Mouse (Mus musculus) stomach, embryonic 14.5 days (tissue): ENCODE measurements around the gene Entpd3. TPM values are rescaled to one million over a fixed set of nuclear protein-coding genes. Genes with fewer than 3 reads are reported as not detected.

Experiments
- ATAC-seq: fragments of 200-750 bp; cut with Nextera tagmentation; 2 replicates; pipeline ENCODE4 v1.8.0; 2017; ENCODE audit warnings: low read depth, moderate TSS enrichment; ENCODE audit not compliant: insufficient number of reproducible peaks, insufficient read depth, low FRiP score
- H3K27ac ChIP-seq: fragments of 300-500 bp; sonication (generic); 2 replicates; pipeline ENCODE4 v1.5.1; 2014; ENCODE audit warnings: mild to moderate bottlenecking, low read length, moderate library complexity, mixed read lengths
- H3K27me3 ChIP-seq: fragments of 300-500 bp; sonication (generic); 2 replicates; pipeline ENCODE4 v1.6.1; 2014; ENCODE audit warnings: low read length, control low read depth, mixed read lengths; ENCODE audit not compliant: control insufficient read depth, insufficient read depth
- H3K36me3 ChIP-seq: fragments of 300-500 bp; sonication (generic); 2 replicates; pipeline ENCODE4 v1.6.1; 2014; ENCODE audit warnings: mild to moderate bottlenecking, control low read depth, low read length, moderate library complexity, mixed read lengths; ENCODE audit not compliant: control insufficient read depth, insufficient read depth
- H3K4me1 ChIP-seq: fragments of 300-500 bp; sonication (generic); 2 replicates; pipeline ENCODE4 v1.6.1; 2014; ENCODE audit warnings: low read length, control low read depth, mixed read lengths; ENCODE audit not compliant: control insufficient read depth, insufficient read depth
- H3K4me2 ChIP-seq: fragments of 300-500 bp; sonication (generic); replicated peaks from 2 replicates; pipeline ENCODE4 v1.6.1; 2014; ENCODE audit warnings: low read depth, low read length, control low read depth
- H3K4me3 ChIP-seq: fragments of 300-500 bp; sonication (generic); 2 replicates; pipeline ENCODE4 v1.5.1; 2014; ENCODE audit warnings: low read depth, low read length, control low read depth
- H3K9ac ChIP-seq: fragments of 300-500 bp; sonication (generic); replicated peaks from 2 replicates; pipeline ENCODE4 v1.6.1; 2014; ENCODE audit warnings: low read depth, mild to moderate bottlenecking, control low read depth, low read length, moderate library complexity, mixed read lengths
- H3K9me3 ChIP-seq: fragments of 300-500 bp; sonication (generic); 2 replicates; pipeline ENCODE4 v1.6.1; 2016; ENCODE audit warnings: low read depth, low read length, control low read depth; ENCODE audit not compliant: control insufficient read depth
- WGBS: fragments of 180-500 bp; shearing (Covaris S2); extraction: QIAGEN DNeasy Blood & Tissue Kit; methylation state at CpG from one replicate; pipeline ENCODE4 v1.1.7; 2014; 5-methylcytosine and 5-hydroxymethylcytosine counted together
- polyA plus RNA-seq: library from polyadenylated mRNA; unstranded; fragments of >200 nt; fragmentation: Nextera tagmentation; extraction: Ambion mirVana; gene quantifications from 2 replicates; pipeline ENCODE4 v1.2.1, GENCODE M21; 2014

The Entpd3 gene
- polyA plus RNA-seq, 1 experiment from 2014 or later: 6.3 TPM

DNA sequence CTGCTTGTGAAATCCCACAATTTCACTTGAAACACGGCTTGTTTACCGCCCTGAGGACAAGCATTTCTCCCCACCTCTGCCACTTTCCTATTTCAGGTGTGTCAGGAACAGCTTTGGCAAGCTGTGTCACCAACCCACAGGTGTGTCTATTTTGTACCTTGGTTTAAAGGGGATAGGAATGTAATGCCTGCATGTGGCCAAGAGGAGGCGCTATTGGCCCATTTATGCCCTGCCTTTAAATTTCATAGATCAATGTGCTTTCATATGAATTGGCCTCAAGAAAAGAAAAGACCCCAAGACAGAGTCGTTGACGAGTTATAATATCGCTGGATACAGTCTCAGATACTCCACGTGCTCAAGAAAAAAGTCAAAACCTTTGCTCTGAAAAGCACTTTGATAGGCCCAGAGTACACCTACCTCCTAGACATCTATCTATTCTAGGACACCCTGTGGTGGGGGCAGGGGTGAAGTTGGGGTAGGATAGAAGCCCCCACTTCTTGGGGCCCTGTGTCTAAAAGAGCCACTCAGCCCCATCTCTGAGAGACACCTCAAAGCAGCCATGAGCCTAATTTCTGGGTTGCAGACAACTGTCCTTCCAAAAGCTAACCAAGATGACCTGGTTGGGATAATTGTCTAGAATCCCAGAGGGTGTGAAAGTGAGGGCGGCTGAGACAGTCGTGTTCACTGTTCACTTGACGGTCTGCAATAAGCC, 38.3 kb upstream of the Entpd3 start:
- H3K36me3 ChIP-seq: no peaks in the 10 kb centered on the region
- no peak overlapping the region for H3K27ac ChIP-seq
- ATAC-seq: 0 out of 2 replicates have a peak, but pooled peaks have one; percentile 7
- WGBS: 37% methylated on average over 10 of the region's 10 CpGs
- 0 out of 2 replicates have a peak, but pooled peaks cover under 1% of the 10 kb centered on the region for H3K9me3 ChIP-seq
- no peaks in the 10 kb centered on the region for H3K4me1 ChIP-seq
- H3K4me3 ChIP-seq: no peak overlapping the region
- H3K4me2 ChIP-seq: no peak overlapping the region
- no peaks in the 10 kb centered on the region for H3K27me3 ChIP-seq
- H3K9ac ChIP-seq: no peak overlapping the region

DNA sequence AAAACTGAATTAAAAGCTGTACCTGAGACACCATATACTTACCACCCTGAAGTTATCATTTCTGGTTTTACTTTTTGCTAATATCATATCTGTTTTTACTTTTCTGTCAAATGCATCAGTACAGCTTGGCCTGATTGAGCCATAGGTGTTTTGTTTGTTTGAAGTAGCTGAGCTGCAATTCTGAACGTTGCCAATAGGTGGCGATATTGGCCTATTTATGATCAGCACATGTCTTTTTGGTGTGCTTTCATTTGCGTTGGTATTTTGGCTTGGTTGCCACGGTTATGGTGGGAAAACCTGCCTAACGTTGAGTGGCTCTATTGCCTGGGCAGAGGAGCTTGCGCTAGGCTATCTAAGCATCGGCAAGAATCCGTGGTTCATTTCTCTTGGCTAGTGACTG, 37.6 kb upstream of the Entpd3 start:
- no peak overlapping the region for H3K9ac ChIP-seq
- ATAC-seq: peak; percentile 29; the same call in 1 of the 2 replicates
- H3K4me3 ChIP-seq: no peak overlapping the region
- WGBS: 9% methylated on average over 8 of the region's 8 CpGs
- no peaks in the 10 kb centered on the region for H3K36me3 ChIP-seq
- H3K4me1 ChIP-seq: no peaks in the 10 kb centered on the region
- no peak overlapping the region for H3K4me2 ChIP-seq
- H3K27me3 ChIP-seq: no peaks in the 10 kb centered on the region
- 0 out of 2 replicates have a peak, but pooled peaks cover 6% of the 10 kb centered on the region for H3K9me3 ChIP-seq
- no peak overlapping the region for H3K27ac ChIP-seq

DNA sequence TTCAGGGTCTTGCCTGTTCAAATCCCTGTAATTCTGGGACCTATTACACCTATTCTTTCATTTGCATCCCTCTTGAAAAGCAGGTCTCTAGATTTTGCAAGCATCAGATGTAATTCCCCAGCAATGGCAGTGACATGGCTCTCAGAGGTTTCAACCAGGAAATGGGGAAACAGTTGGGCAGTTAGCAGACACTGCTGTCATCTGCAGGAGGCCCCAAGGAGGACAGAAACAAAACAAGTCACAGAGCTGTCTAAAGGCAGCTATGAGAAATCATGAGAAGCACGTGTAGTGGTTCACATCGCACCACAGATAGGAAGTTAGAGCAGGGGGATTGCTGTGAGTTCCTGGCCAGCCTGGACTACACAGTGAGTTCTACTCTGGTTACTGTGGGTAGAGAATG, 35.2 kb upstream of the Entpd3 start:
- Histone ChIP-seq H3K27ac (no peak overlapping the region), H3K36me3 (no peaks in the 10 kb centered on the region), H3K4me2 (no peak overlapping the region), H3K4me3 (no peak overlapping the region), H3K9me3 (0 out of 2 replicates have a peak, but pooled peaks cover 6% of the 10 kb centered on the region), H3K27me3 (no peaks in the 10 kb centered on the region), H3K4me1 (no peaks in the 10 kb centered on the region), H3K9ac (no peak overlapping the region)
- no peak for ATAC-seq
- 72% methylated on average over 2 of the region's 2 CpGs for WGBS

DNA sequence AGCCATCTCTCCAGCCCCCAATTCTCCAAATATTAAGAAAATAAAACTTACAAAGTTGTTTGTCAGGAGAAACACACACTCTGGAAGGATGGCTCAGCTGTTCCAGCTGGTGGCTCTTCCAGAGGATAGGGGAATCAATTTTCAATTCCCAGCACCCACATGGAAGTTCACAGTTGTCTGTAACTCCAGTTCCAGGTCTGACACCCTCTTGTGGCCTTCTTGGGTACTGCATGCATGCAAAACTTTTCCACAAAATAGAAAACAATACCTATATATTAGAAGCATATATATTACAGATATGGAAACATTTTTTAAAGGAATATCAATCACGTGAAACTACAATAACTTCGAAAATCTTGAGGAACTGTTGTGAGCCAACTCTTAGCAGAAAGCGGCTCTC, 27.8 kb upstream of the Entpd3 start:
- H3K36me3 ChIP-seq: no peaks in the 10 kb centered on the region
- 0 out of 2 replicates have a peak, but pooled peaks cover 1% of the 10 kb centered on the region for H3K9me3 ChIP-seq
- ATAC-seq: no peak
- no peak overlapping the region for H3K27ac ChIP-seq
- no peak overlapping the region for H3K4me3 ChIP-seq
- no peaks in the 10 kb centered on the region for H3K4me1 ChIP-seq
- H3K9ac ChIP-seq: no peak overlapping the region
- WGBS: 74% methylated on average over 3 of the region's 3 CpGs
- H3K27me3 ChIP-seq: no peaks in the 10 kb centered on the region
- H3K4me2 ChIP-seq: no peak overlapping the region

DNA sequence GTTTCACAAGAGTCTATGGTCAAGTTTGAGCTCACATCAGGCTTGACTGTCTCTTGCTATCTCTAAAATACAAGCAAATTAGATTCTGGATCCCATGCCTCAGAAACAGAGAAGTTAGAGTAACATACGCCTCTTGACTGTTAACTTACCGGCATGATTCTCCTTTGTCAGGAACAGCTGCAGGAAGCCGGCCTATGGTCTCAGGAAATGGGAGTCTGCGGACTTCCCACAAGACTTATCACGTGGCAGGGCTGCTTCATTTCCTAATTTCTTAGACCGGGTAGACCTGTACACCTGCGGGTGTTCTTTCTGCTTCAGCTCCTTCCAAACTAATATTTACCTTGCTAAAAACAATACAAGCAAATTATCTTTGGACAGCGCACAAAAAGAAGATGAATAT, 22.9 kb upstream of the Entpd3 start:
- Histone ChIP-seq H3K9me3 (no peaks in the 10 kb centered on the region), H3K27me3 (no peaks in the 10 kb centered on the region), H3K4me2 (no peak overlapping the region), H3K4me3 (no peak overlapping the region), H3K36me3 (no peaks in the 10 kb centered on the region), H3K27ac (no peak overlapping the region), H3K9ac (no peak overlapping the region), H3K4me1 (no peaks in the 10 kb centered on the region)
- no peak for ATAC-seq
- WGBS: 72% methylated on average over 8 of the region's 8 CpGs

GRCm38 (mm10) chr9:120518946-120519345, 20.7 kb upstream of the Entpd3 start:
- Histone ChIP-seq H3K4me2 (no peak overlapping the region), H3K4me3 (no peak overlapping the region), H3K36me3 (no peaks in the 10 kb centered on the region), H3K27ac (no peak overlapping the region), H3K4me1 (no peaks in the 10 kb centered on the region), H3K9me3 (no peaks in the 10 kb centered on the region), H3K27me3 (no peaks in the 10 kb centered on the region), H3K9ac (no peak overlapping the region)
- no peak for ATAC-seq
- 81% methylated on average over 3 of the region's 3 CpGs for WGBS

DNA sequence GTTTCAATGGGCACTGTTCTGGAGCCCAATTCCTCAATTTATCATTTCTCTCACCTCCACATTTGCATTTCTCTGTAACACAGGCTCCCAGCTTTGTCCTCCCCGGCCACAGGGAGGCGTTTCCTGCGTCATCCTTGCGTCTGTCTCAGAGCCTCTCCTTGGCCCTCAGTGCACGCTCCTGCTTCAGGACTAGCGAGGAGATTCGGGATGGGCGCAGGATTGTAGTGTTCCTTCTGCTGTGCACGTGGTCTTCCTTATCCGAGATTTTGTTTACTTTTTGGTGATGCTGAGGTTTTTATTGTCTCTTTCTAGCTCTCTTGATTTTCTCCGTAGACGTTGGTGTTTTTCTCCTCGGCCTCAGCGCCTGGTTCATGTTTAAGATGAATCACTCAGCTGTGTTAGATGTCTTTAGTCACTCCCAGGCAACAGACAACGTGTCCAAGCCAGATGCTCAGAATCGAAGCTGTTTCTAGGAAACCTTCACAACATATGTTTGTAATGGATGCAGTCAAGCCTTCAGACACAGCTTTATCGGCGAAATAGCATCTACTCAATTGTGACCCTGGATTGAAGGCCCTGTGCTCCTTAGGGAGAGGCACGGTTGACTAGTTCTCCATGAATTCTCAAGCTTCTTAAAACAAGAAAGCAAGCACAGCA, 20.0 kb upstream of the Entpd3 start:
- no peak for ATAC-seq
- H3K27me3 ChIP-seq: no peaks in the 10 kb centered on the region
- no peak overlapping the region for H3K9ac ChIP-seq
- no peaks in the 10 kb centered on the region for H3K36me3 ChIP-seq
- no peaks in the 10 kb centered on the region for H3K4me1 ChIP-seq
- no peaks in the 10 kb centered on the region for H3K9me3 ChIP-seq
- H3K27ac ChIP-seq: no peak overlapping the region
- WGBS: 46% methylated on average over 19 of the region's 19 CpGs
- no peak overlapping the region for H3K4me2 ChIP-seq
- no peak overlapping the region for H3K4me3 ChIP-seq

DNA sequence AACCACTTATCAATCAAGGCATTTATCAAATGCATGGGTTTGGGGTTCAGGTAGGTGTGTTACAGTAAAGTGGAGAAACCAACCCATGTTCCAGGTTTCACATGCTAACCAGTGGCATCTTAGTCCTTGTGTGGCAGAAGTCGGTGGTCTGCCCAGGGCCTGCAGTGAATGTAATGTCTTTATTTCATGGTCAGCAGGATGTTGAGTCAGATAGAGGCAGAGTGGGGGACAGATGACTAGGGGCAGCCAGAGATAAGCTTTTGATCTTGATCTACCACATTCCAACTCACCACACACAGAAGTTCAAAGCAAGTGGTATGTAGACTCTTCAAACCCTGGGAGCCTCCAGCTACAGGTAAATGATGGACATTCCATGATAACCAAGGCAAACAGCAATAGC, 18.5 kb upstream of the Entpd3 start:
- no peak overlapping the region for H3K4me3 ChIP-seq
- H3K4me2 ChIP-seq: no peak overlapping the region
- no peak overlapping the region for H3K9ac ChIP-seq
- H3K36me3 ChIP-seq: no peaks in the 10 kb centered on the region
- no peaks in the 10 kb centered on the region for H3K27me3 ChIP-seq
- 68% methylated on average over 1 of the region's 1 CpGs for WGBS
- H3K9me3 ChIP-seq: no peaks in the 10 kb centered on the region
- no peak overlapping the region for H3K27ac ChIP-seq
- ATAC-seq: no peak
- no peaks in the 10 kb centered on the region for H3K4me1 ChIP-seq
